Mouse (Mus musculus) cerebral cortex, adult 2 months (tissue): ENCODE data around the gene Patl1.

ENCODE experiments used
- WGBS: fragments of 180-500 bp; shearing (Covaris S2); methylation state at CpG from one replicate; pipeline ENCODE4 v1.1.7; 2018; 5-methylcytosine and 5-hydroxymethylcytosine counted together

Patl1 gene

GRCm38 (mm10) chr19:11912037-11912532, at the start of gene Patl1:
TSS of gene Patl1 (plus strand) at chr19:11912399.
- 1% methylated on average over 50 of the region's 53 CpGs for WGBS

DNA sequence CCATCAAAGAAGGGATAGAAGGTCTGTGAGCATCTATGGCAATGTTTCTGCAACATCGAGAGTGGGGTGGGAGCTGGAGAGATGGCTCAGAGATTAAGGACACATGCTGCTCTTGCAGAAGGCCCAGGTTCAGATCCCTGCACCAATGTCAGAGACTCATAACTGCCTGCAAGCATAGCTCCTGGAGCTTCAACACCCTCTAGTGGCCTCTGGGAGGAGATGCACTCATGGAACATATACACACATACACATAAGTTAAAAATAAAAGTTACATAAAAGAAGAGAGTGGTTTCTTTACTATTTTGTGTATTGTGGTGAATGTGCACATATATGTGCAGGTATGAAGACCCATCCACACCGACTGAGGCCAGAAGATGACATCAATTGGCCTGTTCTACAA, 44.4 kb upstream of the Patl1 start:
- WGBS = 85% methylated on average over 2 of the region's 2 CpGs

DNA sequence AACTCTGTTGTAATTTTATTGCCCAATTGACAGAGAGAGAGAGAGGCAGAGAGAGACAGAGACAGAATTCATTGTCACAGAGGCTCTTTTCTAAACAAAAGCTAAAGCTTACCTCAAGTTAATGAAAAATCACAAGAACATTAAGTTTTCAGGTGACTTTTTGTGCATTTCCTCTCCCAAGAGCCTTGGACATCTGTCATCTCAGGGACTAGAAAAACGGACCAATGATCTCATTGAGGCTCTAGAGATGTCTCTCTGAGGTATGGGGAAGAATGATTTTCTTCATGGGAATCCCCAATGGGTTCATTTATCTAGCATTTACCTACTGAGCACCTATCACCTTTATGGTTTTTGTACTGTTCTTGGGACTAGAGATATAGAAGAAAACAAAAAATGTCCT, 37.2 kb upstream of the Patl1 start, which contains the start of gene Olfr1419:
Gene Olfr1419 (minus strand): TSS at position 101 of the 400 bp plus-strand sequence.
- WGBS = 46% methylated on average over 1 of the region's 1 CpGs

DNA sequence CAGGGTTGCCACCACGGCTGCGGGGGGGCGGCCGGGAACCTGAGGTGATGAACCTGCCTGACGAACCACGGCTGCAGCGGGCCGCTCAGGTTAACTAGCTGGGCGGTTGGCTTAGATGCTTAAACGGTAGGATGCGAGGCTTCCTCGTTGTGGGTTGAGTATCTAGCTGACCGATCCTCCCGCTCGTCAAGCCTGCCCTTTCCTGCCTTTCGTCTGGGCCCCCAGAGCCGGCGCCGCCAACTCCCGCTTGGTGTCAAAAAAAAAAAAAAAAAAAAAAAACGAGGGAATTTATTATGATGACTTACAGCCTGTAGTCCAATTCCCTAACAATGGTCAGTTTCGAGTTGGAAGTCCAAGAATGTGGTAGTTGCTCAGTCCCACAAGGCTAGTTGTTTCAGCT, 33.8 kb upstream of the Patl1 start:
- 70% methylated on average over 22 of the region's 22 CpGs for WGBS

DNA sequence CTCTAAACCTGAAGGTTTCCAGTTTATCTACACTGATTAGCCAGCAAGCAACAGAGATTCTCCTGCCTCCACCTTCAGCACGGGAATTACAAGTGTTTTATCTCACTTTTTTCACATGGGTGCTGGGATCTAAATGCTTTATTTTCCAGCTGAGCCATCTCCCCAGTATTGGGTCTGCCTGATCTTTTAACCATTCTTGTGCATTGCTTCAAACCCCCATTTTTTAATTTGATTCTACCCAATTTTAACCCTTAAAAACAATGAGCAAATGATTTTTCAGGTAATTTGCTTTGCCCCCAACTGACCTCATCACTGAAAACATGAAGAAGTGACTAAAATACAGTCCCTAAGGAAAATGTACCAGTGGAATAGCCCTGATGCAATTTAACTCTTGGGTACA, 25.9 kb upstream of the Patl1 start, which contains the start of gene Olfr1420:
Gene Olfr1420 (plus strand): TSS at position 301 of the 400 bp plus-strand sequence.
- WGBS = 48% methylated on average over 1 of the region's 1 CpGs

DNA sequence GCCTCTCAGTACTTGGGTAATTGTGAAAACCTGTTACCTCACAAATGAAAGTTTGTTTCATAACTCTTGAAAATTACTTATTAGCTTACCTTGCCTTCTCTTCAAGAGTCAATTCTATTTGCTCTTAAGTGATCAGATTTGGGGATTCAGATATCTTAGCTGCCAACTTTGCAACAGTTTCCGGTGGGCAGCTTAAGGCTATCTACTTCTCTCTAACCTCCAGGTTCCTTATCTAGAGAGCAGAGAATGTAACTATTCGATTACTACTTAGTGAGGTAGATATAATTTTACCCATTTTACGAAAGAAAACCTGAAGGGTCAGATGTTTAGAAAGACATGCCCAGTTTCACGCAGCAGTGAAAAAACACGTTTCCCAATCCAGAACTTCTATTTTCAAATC, 1.2 kb upstream of the Patl1 start:
- 71% methylated on average over 5 of the region's 5 CpGs for WGBS

DNA sequence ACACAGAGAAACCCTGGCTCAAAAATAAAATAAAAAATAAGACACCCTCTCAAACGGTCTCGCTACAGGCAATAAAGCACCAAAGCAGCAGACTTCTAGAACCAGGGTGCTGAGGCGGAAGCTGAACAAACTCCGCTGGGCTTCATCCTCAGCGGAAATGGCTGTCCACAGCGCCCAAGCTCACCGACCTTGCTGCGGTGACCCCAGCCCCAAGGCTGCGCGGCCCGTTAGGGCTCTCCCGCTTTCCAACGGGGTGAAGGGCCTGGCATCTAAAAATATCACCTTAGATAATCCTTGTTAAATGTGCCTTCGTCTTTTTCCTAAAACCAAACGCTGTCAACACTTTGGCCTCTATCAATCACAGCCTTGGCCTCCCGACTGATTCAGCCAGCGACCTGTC, 596 bp upstream of the Patl1 start:
- 2% methylated on average over 17 of the region's 17 CpGs for WGBS

DNA sequence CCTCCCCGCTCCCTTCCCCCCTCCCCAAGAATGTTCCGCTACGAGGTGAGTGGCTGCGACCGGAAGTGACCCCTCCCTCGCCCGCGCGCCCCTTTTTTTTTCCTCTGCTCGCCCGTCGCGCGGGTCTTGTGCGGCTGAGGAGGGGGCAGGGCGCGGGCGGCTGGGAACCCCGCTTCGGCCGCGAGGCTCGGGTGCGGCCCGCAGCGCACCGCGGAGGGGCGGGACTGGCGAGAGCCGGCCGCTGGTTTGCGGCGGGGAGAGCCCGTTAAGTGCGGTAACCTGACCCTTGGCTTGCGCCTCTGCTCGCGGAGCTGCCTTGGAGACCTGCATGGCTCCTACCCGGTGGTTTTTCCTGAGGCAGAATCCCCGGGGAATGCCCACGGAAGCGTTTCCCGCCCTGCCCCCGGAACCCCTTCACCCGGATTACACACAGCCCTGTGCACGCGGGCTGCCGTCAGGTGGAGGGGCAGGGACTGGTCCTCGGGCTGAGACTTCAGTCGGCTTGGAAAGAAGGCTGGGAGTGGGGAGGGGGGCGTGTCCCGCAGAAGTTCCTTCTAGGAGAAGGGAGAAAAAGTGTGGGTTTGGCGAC, 428 bp downstream of the Patl1 start:
- 1% methylated on average over 39 of the region's 54 CpGs for WGBS

DNA sequence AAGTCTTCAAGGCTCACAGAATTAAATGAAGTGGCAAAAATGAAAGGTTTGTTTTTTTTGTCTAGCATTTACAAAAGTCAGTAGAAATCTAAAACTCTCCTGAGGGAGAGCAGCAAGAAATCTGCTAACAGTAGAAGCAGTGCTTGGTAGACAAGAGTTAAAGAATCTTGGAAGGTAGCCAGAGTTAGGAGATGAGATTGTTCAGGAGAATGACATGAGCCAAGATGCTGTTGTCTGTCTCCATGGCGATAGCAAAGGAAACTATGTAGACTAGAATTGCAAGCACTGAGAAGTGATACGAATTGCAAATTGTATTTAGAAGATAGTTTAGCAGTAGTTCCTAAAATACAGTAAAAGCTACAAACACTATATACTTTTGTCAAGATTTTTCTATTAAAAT, 3.6 kb downstream of the Patl1 start:
- WGBS = 3% methylated on average over 2 of the region's 2 CpGs

DNA sequence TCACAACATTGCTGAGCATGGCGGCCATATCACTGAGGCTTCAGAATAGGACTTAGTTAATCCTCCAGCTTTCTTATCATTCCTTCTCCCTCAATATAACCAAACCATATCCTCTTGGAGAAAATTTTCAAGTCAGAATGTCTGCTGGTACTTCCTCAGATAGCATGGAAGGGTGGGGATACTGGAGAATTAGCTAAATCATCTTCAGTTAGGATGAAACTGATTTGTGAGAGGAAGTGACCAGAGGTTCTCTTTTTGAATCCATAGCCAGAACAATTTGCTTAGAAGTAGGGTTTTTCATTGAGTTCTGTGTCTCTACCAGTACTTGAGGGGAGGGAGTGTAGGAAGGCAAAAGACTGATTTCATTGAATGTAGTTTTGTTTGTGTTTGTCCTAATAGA, 9.9 kb downstream of the Patl1 start:
- WGBS = 100% methylated on average over 1 of the region's 1 CpGs

GRCm38 (mm10) chr19:11922515-11922914, 10.3 kb downstream of the Patl1 start:
- 94% methylated on average over 2 of the region's 2 CpGs for WGBS

GRCm38 (mm10) chr19:11926380-11926779, 14.2 kb downstream of the Patl1 start:
- WGBS = 79% methylated on average over 2 of the region's 2 CpGs

GRCm38 (mm10) chr19:11928025-11928748, 16.0 kb downstream of the Patl1 start:
- WGBS = 85% methylated on average over 4 of the region's 4 CpGs

DNA sequence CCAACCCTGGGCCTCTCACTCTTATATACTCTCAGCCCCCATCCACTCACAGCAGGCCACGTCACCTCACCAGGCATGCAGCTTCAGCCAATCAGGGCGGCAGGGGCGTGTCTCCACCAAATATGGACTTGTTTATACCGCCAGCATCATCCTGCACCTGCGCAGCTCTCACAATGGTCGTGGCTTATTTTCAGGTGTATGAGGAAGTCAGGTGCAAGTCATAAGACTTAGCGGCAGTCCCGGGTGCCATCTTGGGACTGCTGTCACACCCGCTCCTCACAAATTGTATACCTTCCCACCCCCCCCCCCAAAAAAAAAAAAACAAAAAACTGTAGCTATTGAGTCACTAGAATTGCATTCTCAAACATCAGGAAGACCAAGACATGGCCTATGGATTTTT, 34.3 kb downstream of the Patl1 start:
- WGBS = 95% methylated on average over 9 of the region's 9 CpGs

- 59% methylated on average over 1 of the region's 1 CpGs for WGBS
Measured at GRCm38 (mm10) chr19:11949878-11950277, 37.7 kb downstream of the Patl1 start.

DNA sequence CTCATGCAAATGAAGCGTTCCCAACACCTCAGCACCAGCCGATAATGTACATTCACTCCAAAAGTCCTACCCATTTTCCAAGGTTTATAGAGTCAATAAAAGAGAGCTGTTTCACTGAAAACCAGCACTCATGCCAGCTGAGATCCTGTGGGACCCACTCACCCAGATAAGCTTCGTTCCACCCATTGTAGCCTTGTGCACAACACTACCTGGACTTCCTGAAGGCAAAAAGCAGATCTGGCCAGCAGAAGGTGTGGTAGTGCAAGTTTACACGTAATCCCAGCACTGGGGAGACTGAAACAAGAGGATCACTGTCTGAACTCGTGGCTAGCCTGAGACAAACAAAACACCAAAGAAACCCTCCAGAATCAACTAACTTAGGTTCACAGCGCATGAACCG, 38.5 kb downstream of the Patl1 start:
- WGBS = 74% methylated on average over 7 of the region's 7 CpGs

DNA sequence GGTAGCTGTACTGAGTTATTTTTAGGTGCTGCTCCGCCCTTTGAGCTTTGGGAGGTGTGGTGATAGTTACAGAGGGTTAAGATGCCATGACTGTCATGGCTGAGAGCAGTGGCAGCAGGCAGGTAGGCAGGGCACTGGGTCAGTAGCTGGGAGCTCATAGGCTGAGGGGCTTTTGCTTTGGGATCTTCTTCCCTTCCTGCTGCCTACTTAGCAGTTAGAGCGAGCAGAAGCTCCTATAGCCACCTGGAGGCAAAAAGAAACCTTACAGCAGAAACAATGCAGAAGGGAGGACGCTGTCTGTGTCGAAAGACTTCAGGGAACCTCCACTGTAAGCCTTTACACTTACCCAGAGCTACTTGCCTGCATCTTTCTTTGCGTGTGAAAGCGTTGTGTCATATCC, 42.0 kb downstream of the Patl1 start:
- WGBS = 61% methylated on average over 6 of the region's 6 CpGs

DNA sequence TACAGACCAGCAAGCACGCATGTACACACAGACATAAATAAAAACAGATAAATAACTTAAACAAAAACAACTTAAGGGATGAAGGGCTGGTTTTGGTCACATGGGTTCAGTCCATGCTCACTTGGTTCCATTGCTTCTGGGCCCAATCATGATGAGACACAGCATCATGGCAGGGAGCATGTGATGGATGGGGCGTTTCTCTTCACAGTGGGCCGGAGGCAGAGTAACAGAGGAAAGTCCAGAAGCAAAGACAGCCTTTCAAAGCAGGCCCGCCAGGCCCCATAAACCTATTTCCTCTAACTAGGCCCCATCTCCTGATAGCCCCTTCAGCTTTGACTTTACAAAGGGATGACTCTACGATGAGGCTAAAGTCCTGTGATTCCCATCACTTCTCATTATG, 44.4 kb downstream of the Patl1 start:
- 89% methylated on average over 5 of the region's 5 CpGs for WGBS

DNA sequence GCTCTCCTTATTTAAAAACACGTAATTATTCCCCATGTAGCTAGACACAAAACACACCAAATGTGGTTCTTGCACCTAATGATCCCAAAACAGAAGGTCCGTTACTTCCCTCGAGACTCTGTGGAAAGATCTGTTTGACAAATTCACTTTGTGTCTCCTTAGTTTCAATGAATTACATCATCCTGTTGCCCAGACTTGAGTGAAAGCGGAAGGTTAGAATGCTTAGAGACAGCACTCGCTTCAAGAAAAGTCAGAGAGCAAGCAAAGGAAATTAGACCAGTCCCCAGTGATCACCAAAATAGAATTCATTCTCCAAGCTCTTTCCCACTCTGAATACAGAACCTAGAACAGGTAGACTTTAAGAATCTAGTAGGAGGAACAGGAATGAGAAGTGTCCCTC, 45.2 kb downstream of the Patl1 start:
- WGBS = 84% methylated on average over 5 of the region's 5 CpGs

DNA sequence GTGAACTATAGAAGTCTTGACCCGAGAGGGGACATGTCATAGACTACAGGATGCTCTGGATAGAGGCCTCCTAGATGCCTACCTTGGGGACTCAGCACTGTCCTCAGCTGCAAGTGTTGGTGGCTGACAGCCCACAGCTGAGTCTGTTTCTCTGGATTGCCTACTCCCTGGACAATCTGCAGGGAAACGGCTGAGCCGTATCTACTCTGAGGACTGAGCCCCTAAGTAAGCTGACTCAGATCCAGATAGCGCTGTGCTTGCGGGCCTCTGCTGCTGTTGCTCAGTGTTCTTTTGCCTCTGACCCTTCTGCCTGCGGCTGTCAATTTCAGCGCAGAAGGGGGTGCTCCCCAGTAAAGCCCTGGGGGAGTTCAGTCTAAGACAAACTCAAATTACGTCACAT, 45.6 kb downstream of the Patl1 start:
- WGBS = 77% methylated on average over 8 of the region's 8 CpGs

DNA sequence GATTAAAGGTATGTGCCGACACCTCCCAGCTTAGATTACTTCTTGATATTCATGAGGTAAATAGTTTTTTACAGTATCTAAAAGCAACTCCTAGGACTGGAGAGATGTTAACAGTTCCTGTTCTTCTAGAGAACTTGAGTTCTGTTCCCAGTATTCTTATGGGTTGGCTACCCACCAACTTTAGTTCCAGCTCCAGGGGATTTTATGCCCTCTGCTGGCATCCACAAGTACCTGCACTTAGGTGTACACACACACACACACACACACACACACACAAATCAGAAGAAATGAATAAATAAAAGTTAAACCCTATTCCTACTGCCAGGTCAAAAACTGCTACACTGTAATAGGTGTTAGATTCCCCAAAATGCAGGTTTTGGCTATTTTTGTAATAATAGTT, 52.1 kb downstream of the Patl1 start:
- WGBS = 97% methylated on average over 1 of the region's 1 CpGs

DNA sequence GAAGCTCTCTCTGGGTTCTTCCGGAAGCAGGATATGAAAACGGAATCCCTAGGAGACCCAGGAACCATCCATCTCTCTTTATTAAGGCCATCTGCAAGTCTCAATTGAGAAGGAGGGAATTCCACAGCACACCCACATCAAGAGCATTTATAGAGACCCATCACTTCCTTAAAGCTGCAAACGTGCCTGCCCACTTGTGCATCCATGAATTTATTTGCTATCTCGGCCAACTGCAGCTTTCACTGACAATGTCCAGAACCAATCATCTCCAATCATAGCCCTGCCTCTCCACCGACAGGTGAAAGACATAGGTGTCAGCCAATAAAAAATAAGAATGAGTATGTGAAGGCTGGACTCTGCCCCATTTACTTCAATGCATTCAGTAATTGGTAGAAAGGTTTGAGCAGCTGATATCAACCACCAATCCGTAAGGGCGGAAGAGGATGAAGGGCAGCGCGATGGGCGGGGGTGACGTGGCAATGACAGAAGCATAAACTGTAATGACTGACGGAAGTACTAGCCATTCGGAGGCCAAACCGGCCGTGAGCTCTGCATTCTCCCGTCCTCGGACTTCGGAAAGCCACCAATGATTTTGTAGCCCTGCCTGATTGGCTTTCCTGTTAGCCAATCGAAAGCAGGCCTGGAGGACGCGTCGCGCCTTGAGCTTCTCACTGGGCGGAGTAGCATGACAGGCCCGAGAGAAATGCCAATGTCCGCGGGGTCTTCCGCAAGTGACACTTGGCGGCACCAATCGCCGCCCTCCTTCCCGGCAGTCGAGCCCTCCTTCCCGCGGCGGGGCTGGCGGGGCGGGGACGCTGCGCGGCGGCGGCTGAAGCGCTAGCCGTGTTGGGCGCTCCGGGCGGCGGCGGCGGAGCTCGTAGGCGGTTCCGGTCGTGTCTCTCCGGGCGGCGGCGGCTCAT, 53.1 kb downstream of the Patl1 start, which contains the start of gene Osbp:
Gene Osbp (plus strand): TSS at position 919 of the 920 bp plus-strand sequence.
- WGBS = under 1% methylated on average over 58 of the region's 59 CpGs
